Mouse (Mus musculus) heart, embryonic 11.5 days (tissue): ENCODE results near the gene Clic4. TPM values are rescaled to one million over a fixed set of nuclear protein-coding genes. Genes with fewer than 3 reads are reported as not detected.

Source experiments
- polyA plus RNA-seq: library from polyadenylated mRNA; unstranded; fragments of >200 nt; fragmentation: Nextera tagmentation; extraction: Ambion mirVana; gene quantifications from 2 replicates; pipeline ENCODE4 v1.2.1, GENCODE M21; 2014

Clic4 gene
- polyA plus RNA-seq, 1 experiment from 2014 or later, result 156 TPM

Other genes starting within 250 kb of the Clic4 start
- 0.06 TPM in 1 of 2 replicates, not detected in the other for gene Runx3, start 152.2 kb downstream of the Clic4 start, polyA plus RNA-seq
- gene Srrm1, start 80.5 kb upstream of the Clic4 start, polyA plus RNA-seq, result 143 and 183 TPM in 2 replicates
- gene Ncmap, start 125.4 kb upstream of the Clic4 start, polyA plus RNA-seq, result 0.87 and 1.5 TPM in 2 replicates
- 10.1 and 10.4 TPM in 2 replicates for gene Rcan3, start 161.0 kb upstream of the Clic4 start, polyA plus RNA-seq
- 0.13 and 0.14 TPM in 2 replicates for gene Stpg1, start 222.0 kb upstream of the Clic4 start, polyA plus RNA-seq
- gene Nipal3, start 222.2 kb upstream of the Clic4 start, polyA plus RNA-seq, result 5.7 and 6.4 TPM in 2 replicates